Mouse (Mus musculus): Measurements from ENCODE around the gene Ttyh2.

Ttyh2 gene

DNA sequence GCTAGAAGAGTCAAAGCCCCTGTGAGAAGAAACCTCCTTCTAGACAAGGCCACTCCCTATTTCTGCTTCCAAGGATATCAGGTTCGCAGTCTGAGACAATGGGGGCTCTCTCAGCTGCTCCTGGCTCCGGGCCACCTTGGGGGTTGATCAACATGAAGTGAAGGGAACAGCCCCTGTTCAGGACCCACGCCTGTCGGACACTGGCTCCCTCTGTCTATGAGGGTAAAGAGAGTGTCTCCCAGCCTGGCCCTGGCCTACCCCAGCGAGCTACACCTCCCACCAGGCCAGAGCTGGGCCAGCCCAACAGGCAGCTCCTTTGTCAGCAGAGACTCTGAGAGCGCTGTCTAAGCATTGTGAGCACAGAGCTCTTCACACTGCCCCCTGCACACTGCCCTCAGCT lies 94.7 kb downstream of the Ttyh2 start:
- DNase-seq, result peak in 1 of 2 experiments; percentile 60
